Mouse (Mus musculus): ENCODE measurements around the gene Coq5. TPM values are rescaled to one million over a fixed set of nuclear protein-coding genes. Genes with fewer than 3 reads are reported as not detected.

Coq5 gene
- total and polyA plus RNA-seq, 3 experiments, result 41.9 to 46.7 (median 43.9) TPM

- Histone ChIP-seq H3K79me2 (replicated peaks; ENCODE audit: control insufficient read depth, extremely low read depth, insufficient read depth, poor library complexity, severe bottlenecking) (peaks cover 64% of the 10 kb centered on the region), H3K4me3 (replicated peaks in 1 of 3; ENCODE audit: low read depth in 2 of 3, low read length in 2 of 3, poor library complexity in 1 of 3) (no peak overlapping the region), H3K4me1 (ENCODE audit: control insufficient read depth in 1 of 2, insufficient read depth in 2 of 2) (peaks cover 2 to 13% of the 10 kb centered on the region in 2 experiments; a peak in 1 of 4 replicates), H3K27me3 (replicated peaks) (no peaks in the 10 kb centered on the region), H3K36me3 (replicated peaks in 1 of 2; ENCODE audit: control insufficient read depth in 1 of 2, insufficient read depth in 1 of 2, low read length in 1 of 2) (peaks cover 61 to 86% of the 10 kb centered on the region in 2 experiments), H3K4me2 (ENCODE audit: insufficient read depth, low read depth, poor library complexity, severe bottlenecking) (no peak overlapping the region), H3K9ac (ENCODE audit: insufficient read depth, low read depth) (no peak overlapping the region), H3K9me3 (replicated peaks; ENCODE audit: low read length) (no peaks in the 10 kb centered on the region), H3K27ac (ENCODE audit: insufficient read depth, low read depth) (no peak overlapping the region)
- no peak for TF ChIP-seq RAD21 (IDR thresholded peaks at IDR 0.05; ENCODE audit: low read depth, low read length)
- no peak for TF ChIP-seq NELFE (IDR thresholded peaks at IDR 0.05; ENCODE audit: low read depth, low read length)
- TF ChIP-seq MAZ (IDR thresholded peaks at IDR 0.05; ENCODE audit: low read depth, low read length), result no peak
- TF ChIP-seq CHD2 (IDR thresholded peaks at IDR 0.05; ENCODE audit: low read length), result no peak
- no peak for TF ChIP-seq USF2 (conservative IDR thresholded peaks at IDR 0.05; ENCODE audit: low read depth, low read length)
- no peak for TF ChIP-seq MEF2A (IDR thresholded peaks at IDR 0.05; ENCODE audit: borderline replicate concordance, low read depth, low read length)
- TF ChIP-seq E2F4 (IDR thresholded peaks at IDR 0.05; ENCODE audit: insufficient replicate concordance, low read depth, low read length), result no peak
- no peak for TF ChIP-seq PAX5 (IDR thresholded peaks at IDR 0.05; ENCODE audit: low read length)
- TF ChIP-seq GABPA (IDR thresholded peaks at IDR 0.05; ENCODE audit: insufficient replicate concordance, low read depth, low read length), result no peak
- TF ChIP-seq TCF12 (IDR thresholded peaks at IDR 0.05; ENCODE audit: low read depth, low read length), result no peak
- DNase-seq (ENCODE audit: extremely low read depth), result no peak
- in situ Hi-C loops (cut with MboI; ENCODE audit: low pct_ligation_motif_present, low pct_unique_long_range_greater_than_20kb, low sequenced_read_pairs) (no loop called here), dilution Hi-C loops (cut with MboI; ENCODE audit: extremely low pct_ligation_motif_present, extremely low pct_unique_long_range_greater_than_20kb, low sequenced_read_pairs) (no loop called here)
Observed at GRCm38 (mm10) chr5:115261880-115262279, 17.6 kb upstream of the Coq5 start.

GRCm38 (mm10) chr5:115262502-115263291 is 16.8 kb upstream of the Coq5 start:
- Histone ChIP-seq H3K9ac (ENCODE audit: insufficient read depth, low read depth) (no peak overlapping the region), H3K4me3 (replicated peaks in 1 of 3; ENCODE audit: low read depth in 2 of 3, low read length in 2 of 3, poor library complexity in 1 of 3) (no peak overlapping the region), H3K4me2 (ENCODE audit: insufficient read depth, low read depth, poor library complexity, severe bottlenecking) (no peak overlapping the region), H3K79me2 (replicated peaks; ENCODE audit: control insufficient read depth, extremely low read depth, insufficient read depth, poor library complexity, severe bottlenecking) (peaks cover 72% of the 10 kb centered on the region), H3K27me3 (replicated peaks) (no peaks in the 10 kb centered on the region), H3K9me3 (replicated peaks; ENCODE audit: low read length) (no peaks in the 10 kb centered on the region), H3K36me3 (replicated peaks in 1 of 2; ENCODE audit: control insufficient read depth in 1 of 2, insufficient read depth in 1 of 2, low read length in 1 of 2) (peaks cover 54 to 85% of the 10 kb centered on the region in 2 experiments), H3K27ac (ENCODE audit: insufficient read depth, low read depth) (no peak overlapping the region), H3K4me1 (ENCODE audit: control insufficient read depth in 1 of 2, insufficient read depth in 2 of 2) (peaks cover 2 to 15% of the 10 kb centered on the region in 2 experiments; a peak in 1 of 4 replicates)
- dilution Hi-C loops (cut with MboI; ENCODE audit: extremely low pct_ligation_motif_present, extremely low pct_unique_long_range_greater_than_20kb, low sequenced_read_pairs), result no loop called here
- DNase-seq (ENCODE audit: extremely low read depth), result no peak
- no peak for TF ChIP-seq BHLHE40 (IDR thresholded peaks at IDR 0.05; ENCODE audit: low read depth, low read length)
- TF ChIP-seq HCFC1 (IDR thresholded peaks at IDR 0.05; ENCODE audit: low read depth, low read length), result no peak
- no peak for TF ChIP-seq SIN3A (IDR thresholded peaks at IDR 0.05; ENCODE audit: low read length)
- no peak for TF ChIP-seq GABPA (IDR thresholded peaks at IDR 0.05; ENCODE audit: insufficient replicate concordance, low read depth, low read length)
- TF ChIP-seq NRF1 (IDR thresholded peaks at IDR 0.05; ENCODE audit: low read depth, low read length), result no peak
- TF ChIP-seq MAX (IDR thresholded peaks at IDR 0.05; ENCODE audit: low read length), result no peak
- no peak for TF ChIP-seq POLR2AphosphoS2 (IDR thresholded peaks at IDR 0.05; ENCODE audit: low read depth, low read length)
- no peak for TF ChIP-seq CHD2 (IDR thresholded peaks at IDR 0.05; ENCODE audit: low read length)
- no peak for TF ChIP-seq TBP (conservative IDR thresholded peaks at IDR 0.05; ENCODE audit: low read depth, low read length)
- no peak for TF ChIP-seq RAD21 (IDR thresholded peaks at IDR 0.05; ENCODE audit: low read depth, low read length)
- no peak for TF ChIP-seq ELF1 (IDR thresholded peaks at IDR 0.05; ENCODE audit: low read depth, low read length)
- TF ChIP-seq CTCF (conservative IDR thresholded peaks at IDR 0.05 in 1 of 2, IDR thresholded peaks at IDR 0.05 in 1 of 2; ENCODE audit: low read depth in 2 of 2, low read length in 2 of 2), result no peak
- TF ChIP-seq KAT2A (IDR thresholded peaks at IDR 0.05; ENCODE audit: insufficient replicate concordance, low read length), result no peak
- TF ChIP-seq MEF2A (IDR thresholded peaks at IDR 0.05; ENCODE audit: borderline replicate concordance, low read depth, low read length), result no peak
- TF ChIP-seq SMC3 (IDR thresholded peaks at IDR 0.05; ENCODE audit: low read depth, low read length), result no peak
- no peak for TF ChIP-seq IRF4 (IDR thresholded peaks at IDR 0.05; ENCODE audit: low read depth, low read length)
- no peak for TF ChIP-seq EP300 (IDR thresholded peaks at IDR 0.05; ENCODE audit: low read length)
- TF ChIP-seq MAZ (IDR thresholded peaks at IDR 0.05; ENCODE audit: low read depth, low read length), result no peak
- TF ChIP-seq ZC3H11A (IDR thresholded peaks at IDR 0.05; ENCODE audit: low read depth, low read length), result no peak
- TF ChIP-seq NELFE (IDR thresholded peaks at IDR 0.05; ENCODE audit: low read depth, low read length), result no peak
- in situ Hi-C loops (cut with MboI; ENCODE audit: low pct_ligation_motif_present, low pct_unique_long_range_greater_than_20kb, low sequenced_read_pairs), result no loop called here

All from CH12.LX (cell line).